Mouse (Mus musculus) bone marrow macrophage, adult 2 months (primary cell): ENCODE measurements at regions not wholly inside any gene's neighbourhood (a gene's known extent, or its start where the extent isn't known, plus 50 kb on each side); places are given as distances from the start of the nearest gene placed in this dataset.

Experiments used
- CTCF ChIP-seq: IDR thresholded peaks from 2 replicates; pipeline ENCODE4 v1.5.1; 2012; ENCODE audit warnings: low read depth, mild to moderate bottlenecking, low read length, moderate library complexity
- POLR2A ChIP-seq: IDR thresholded peaks from 2 replicates; pipeline ENCODE4 v1.6.1; 2012; ENCODE audit warnings: mild to moderate bottlenecking, low read depth, low read length, borderline replicate concordance

DNA sequence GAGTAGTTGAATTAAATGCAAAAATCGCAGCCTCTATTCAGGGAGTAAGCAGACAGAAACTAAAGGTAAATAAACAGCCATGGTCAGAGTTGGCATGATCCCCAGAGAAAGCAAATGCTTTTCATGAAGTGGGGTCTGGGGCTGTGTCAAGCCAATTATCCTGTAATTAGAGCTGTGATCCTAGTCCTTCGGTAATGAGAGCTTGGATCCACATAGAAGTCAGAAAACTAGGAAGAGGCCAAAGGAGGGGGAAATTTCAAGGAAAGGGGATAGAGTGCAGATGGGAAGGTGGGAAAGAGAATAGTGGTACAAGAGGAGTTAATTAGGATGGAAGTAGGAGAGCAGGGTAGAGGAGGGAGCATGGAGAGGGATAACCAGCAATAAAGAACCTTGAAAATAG lies 809.3 kb downstream of the Epha4 start:
- TF ChIP-seq CTCF (no peak), POLR2A (no peak)
